Mouse (Mus musculus) olfactory bulb, adult 2 months (tissue): ENCODE measurements around the gene Slc25a23. TPM values are rescaled to one million over a fixed set of nuclear protein-coding genes. Genes with fewer than 3 reads are reported as not detected.
A peak's percentile ranks its signal among the peaks of the same experiment; 100 is the strongest.

ENCODE experiments used
- H3K27ac ChIP-seq: fragments of 200-500 bp; 2 replicates; pipeline ENCODE4 v1.5.1; 2012; ENCODE audit warnings: low read depth, low read length; ENCODE audit not compliant: insufficient read depth
- H3K4me1 ChIP-seq: fragments of 200-500 bp; 2 replicates; pipeline ENCODE4 v1.6.1; 2012; ENCODE audit warnings: low read length; ENCODE audit not compliant: control insufficient read depth, insufficient read depth
- H3K4me3 ChIP-seq: fragments of 200-500 bp; 2 replicates; pipeline ENCODE4 v1.5.1; 2012; ENCODE audit warnings: mild to moderate bottlenecking, low read depth, low read length, moderate library complexity; ENCODE audit not compliant: insufficient read depth
- CTCF ChIP-seq: fragments of 200-500 bp; IDR thresholded peaks from 2 replicates; pipeline ENCODE4 v1.5.1; 2012; ENCODE audit warnings: low read depth, mild to moderate bottlenecking, low read length, moderate library complexity; ENCODE audit not compliant: insufficient read depth
- POLR2A ChIP-seq: fragments of 200-500 bp; IDR thresholded peaks from 2 replicates; pipeline ENCODE4 v1.6.1; 2012; ENCODE audit warnings: mild to moderate bottlenecking, low read depth, low read length, moderate library complexity; ENCODE audit not compliant: insufficient read depth
- WGBS: fragments of 180-500 bp; shearing (Covaris S2); methylation state at CpG from one replicate; pipeline ENCODE4 v1.1.7; 2018; 5-methylcytosine and 5-hydroxymethylcytosine counted together
- polyA plus RNA-seq: library from polyadenylated mRNA; stranded (reverse); fragments of >200 nt; gene quantifications from 2 replicates; pipeline ENCODE4 v1.2.4, GENCODE M21; 2012; ENCODE audit warnings: low replicate concordance; ENCODE audit not compliant: missing spikeins, insufficient read depth, insufficient read length

Gene Slc25a23
- polyA plus RNA-seq, 1 experiment: 526 TPM

DNA sequence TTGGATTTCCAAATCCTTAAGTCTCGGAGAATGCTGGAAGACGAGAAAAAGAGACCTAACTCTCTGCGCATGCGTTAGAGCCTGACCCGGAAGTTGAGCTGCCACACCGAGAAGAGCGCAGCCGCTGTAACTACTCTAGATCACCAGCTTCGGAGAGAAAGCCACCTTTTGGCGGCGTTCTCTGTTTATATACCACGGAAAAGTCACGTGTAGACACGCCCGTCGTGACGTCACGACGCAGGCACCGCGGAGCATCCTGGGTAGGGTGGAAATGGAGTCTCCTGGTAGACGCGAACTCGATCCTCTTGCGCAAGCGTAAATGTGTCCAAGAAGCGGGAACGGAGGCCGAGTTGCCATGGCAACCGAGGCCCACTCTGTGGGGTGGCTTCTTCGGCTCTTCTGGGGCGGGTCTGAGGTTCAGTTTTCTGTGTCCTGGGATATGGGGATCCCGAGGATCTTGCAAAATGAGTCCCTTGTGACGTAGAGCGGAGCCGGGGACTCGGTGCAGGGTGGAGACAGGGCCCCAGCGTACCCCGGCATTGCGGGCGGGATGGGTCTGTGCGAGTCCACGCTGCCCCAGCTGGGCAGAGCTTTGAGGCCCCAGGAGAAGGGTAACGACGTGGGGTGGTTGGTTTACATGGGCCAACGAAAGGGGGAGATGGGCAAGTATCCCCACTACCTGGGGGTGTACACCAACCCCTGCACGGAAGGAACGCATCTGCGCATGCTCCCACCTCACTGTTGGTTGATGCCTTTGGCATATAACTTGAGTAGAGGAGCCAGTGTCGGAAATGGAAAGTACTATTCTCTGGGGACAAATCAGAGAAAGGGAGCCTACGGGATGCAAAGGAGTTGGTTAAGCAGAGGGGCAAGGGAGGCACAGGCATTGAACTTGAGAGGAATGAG is 48.2 kb downstream of the Slc25a23 start, which contains the start of the genes Gtf2f1 and Gm17949:
Gtf2f1 (minus strand) TSS at position 53 of the 906 bp plus-strand sequence.
Gm17949 (plus strand) TSS at position 234 of the 906 bp plus-strand sequence.
- H3K4me1 ChIP-seq: peaks cover 11% of the 10 kb centered on the region
- H3K27ac ChIP-seq: peak within 1 kb of the TSS; percentile 98
- peak within 1 kb of the TSS; percentile 83 for H3K4me3 ChIP-seq
- TF ChIP-seq CTCF: no peak
- peak; percentile 98 for TF ChIP-seq POLR2A
- under 1% methylated on average over 51 of the region's 51 CpGs for WGBS

DNA sequence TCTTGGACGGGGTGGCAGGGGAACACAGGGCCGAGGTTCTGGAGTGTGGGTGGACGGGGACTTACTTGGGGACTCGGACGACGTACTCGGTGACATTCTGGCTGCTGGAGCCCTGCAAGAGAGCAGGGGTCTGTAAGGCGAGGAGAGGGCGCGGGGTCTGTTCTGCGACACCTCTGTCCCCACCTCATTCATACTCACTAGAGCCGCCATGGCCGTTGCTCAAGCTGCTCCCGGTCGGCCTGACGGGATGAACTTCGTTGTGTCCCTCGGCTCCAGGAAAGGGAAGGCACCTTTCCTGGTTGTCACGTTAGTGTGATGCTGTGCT is 48.8 kb downstream of the Slc25a23 start:
- H3K4me1 ChIP-seq: peaks cover 11% of the 10 kb centered on the region
- TF ChIP-seq POLR2A: no peak
- H3K4me3 ChIP-seq: peak overlapping the region; percentile 58
- H3K27ac ChIP-seq: peak overlapping the region; percentile 3; the same call in 1 of the 2 replicates
- WGBS: under 1% methylated on average over 19 of the region's 19 CpGs

- Histone ChIP-seq H3K4me1 (peaks cover 7% of the 10 kb centered on the region), H3K27ac (no peak overlapping the region), H3K4me3 (no peak overlapping the region)
- no peak for TF ChIP-seq POLR2A
- no peak for TF ChIP-seq CTCF
- WGBS: 94% methylated on average over 13 of the region's 13 CpGs
Measured at GRCm38 (mm10) chr17:57007137-57007905, 52.3 kb downstream of the Slc25a23 start.

- TF ChIP-seq CTCF: no peak
- TF ChIP-seq POLR2A: no peak
- WGBS: 91% methylated on average over 7 of the region's 7 CpGs
- Histone ChIP-seq H3K27ac (no peak overlapping the region), H3K4me1 (no peaks in the 10 kb centered on the region; the same call in 1 of the 2 replicates), H3K4me3 (no peak overlapping the region)
Measured at GRCm38 (mm10) chr17:57003994-57004393, 55.7 kb downstream of the Slc25a23 start.

- no peak overlapping the region for H3K27ac ChIP-seq
- 81% methylated on average over 8 of the region's 8 CpGs for WGBS
- TF ChIP-seq POLR2A (no peak), CTCF (no peak)
- peaks cover 12% of the 10 kb centered on the region for H3K4me1 ChIP-seq
- H3K4me3 ChIP-seq: no peak overlapping the region
Measured at GRCm38 (mm10) chr17:57001228-57001627, 58.4 kb downstream of the Slc25a23 start.

- 79% methylated on average over 9 of the region's 9 CpGs for WGBS
Measured at GRCm38 (mm10) chr17:56999968-57000609, 59.6 kb downstream of the Slc25a23 start, which contains the start of gene Pspn. Gene Pspn (minus strand): TSS chr17:57000018.

GRCm38 (mm10) chr17:56999414-56999813 is 60.2 kb downstream of the Slc25a23 start:
- Histone ChIP-seq H3K4me1 (peaks cover 12% of the 10 kb centered on the region), H3K4me3 (no peak overlapping the region), H3K27ac (no peak overlapping the region)
- WGBS: 93% methylated on average over 9 of the region's 9 CpGs
- TF ChIP-seq CTCF (no peak), POLR2A (no peak)

More at GRCm38 (mm10) chr17:56999968-57000609, 59.6 kb downstream of the Slc25a23 start, which contains the start of gene Pspn:
- no peak for TF ChIP-seq CTCF
- TF ChIP-seq POLR2A: no peak
- Histone ChIP-seq H3K27ac (no peak within 1 kb of the TSS), H3K4me3 (no peak within 1 kb of the TSS), H3K4me1 (peaks cover 12% of the 10 kb centered on the region)

DNA sequence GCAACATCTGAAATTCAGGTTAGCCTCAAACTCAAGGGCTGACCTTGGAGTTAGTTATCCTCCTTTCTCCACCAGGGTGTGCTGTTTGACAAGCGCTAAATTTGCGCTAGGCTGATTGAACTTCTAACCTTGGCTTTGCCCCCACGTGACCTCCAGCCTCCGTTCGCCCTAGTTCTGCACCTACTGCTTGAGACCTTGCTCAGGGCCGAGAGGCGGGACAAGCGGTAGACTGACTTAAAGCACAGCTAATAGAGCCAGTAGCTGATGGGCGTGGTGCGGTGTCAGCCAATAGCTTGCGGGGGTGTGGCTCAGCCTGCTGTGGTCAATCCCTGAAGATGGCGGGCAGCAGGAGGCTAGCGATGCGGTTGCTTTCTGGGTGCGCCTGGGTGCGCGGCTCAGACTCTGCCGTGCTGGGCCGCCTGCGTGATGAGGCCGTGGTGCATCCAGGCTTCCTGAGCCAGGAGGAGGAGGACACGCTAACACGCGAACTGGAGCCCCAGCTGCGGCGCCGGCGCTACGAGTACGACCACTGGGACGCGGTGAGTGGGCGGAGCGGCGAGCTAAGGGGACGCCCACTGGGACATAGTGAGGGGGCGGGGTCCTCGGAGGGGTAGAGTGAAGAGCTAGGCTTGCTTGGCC is 62.5 kb downstream of the Slc25a23 start, which contains the start of gene Alkbh7:
Alkbh7 (plus strand) TSS at position 311 of the 639 bp plus-strand sequence.
- peak within 1 kb of the TSS; percentile 93 for H3K4me3 ChIP-seq
- WGBS: under 1% methylated on average over 38 of the region's 38 CpGs

More for the DNA sequence above, 62.5 kb downstream of the Slc25a23 start, which contains the start of gene Alkbh7:
- Histone ChIP-seq H3K4me1 (peaks cover 19% of the 10 kb centered on the region), H3K27ac (peak within 1 kb of the TSS; percentile 68; the same call in 1 of the 2 replicates)
- TF ChIP-seq CTCF: peak; percentile 43; the same call in 1 of the 2 replicates
- peak; percentile 79 for TF ChIP-seq POLR2A
